8 mouse cellular contexts compared by ENCODE assay signal in the genomic region with DNA sequence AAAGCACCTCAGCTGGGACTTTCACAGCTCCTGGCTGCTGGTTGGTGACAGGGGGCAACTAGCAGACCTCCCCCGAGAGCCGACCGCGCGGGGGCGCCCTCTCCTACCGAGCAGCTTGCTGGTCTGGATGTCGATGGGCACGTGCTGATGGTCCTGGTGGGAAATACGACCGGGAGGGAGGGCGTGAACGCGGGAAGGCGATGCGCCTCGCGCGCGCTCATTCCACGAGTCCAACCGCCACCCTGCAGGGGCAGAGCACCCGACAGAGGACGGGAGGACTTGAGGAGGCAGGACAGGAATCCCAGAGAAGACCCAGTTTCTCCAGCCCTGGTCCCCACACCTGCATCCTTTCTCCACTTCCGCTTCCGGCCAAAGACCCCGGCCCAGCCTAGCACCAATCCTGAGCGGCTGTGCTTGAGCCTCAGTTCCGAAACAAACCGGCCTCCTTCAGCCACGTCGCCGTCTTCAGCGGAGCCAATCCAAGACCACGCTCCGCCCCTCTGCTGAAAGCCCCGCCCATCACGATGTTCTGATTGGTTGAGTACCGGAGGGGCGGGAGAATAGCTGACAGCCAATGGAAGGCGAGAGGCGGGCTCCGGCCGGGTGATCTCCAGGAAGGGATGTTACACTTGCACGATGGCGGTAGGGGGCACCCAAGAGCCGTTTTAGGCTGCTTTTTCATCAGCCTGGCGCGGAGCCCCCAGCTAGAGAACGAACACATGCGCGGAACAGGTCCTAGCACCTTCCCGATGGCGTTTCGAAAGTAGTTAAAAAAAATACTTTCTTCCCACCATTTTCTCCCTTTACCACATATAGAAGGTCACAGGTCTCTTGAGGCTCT. TPM values are rescaled to one million over a fixed set of nuclear protein-coding genes. Genes with fewer than 3 reads are reported as not detected.
A peak's percentile ranks its signal among the peaks of the same experiment; 100 is the strongest.
DNase-seq lines count a peak whose midpoint lies in the region; ATAC-seq and TF ChIP-seq lines count a peak whose summit lies in the region.

A gene (minus strand): TSS at position 453 of the 841 bp plus-strand sequence.

- WGBS in cerebellum, adult 2 months: under 1% methylated on average over 55 of the region's 55 CpGs
- WGBS in forebrain, postnatal 0 days: under 1% methylated on average over 55 of the region's 55 CpGs
- WGBS in lung, embryonic 15.5 days: under 1% methylated on average over 54 of the region's 55 CpGs

- TF ChIP-seq EP300 in MEL (IDR thresholded peaks at IDR 0.05; ENCODE audit: low read depth in 1 of 2, low read length in 2 of 2): peak in 1 of 2 experiments; percentile 13; a peak in 1 of 4 replicates

- H3K27ac ChIP-seq in MEL (ENCODE audit: control insufficient read depth, low read depth, low read length): peak within 1 kb of the TSS; percentile 81
- H3K27ac ChIP-seq in cerebellum, adult 2 months (ENCODE audit: insufficient read depth, low read length): peak within 1 kb of the TSS; percentile 40; the same call in 1 of the 2 replicates
- H3K27ac ChIP-seq in forebrain, postnatal 0 days (ENCODE audit: low read depth, low read length): peak within 1 kb of the TSS; percentile 74
- H3K27ac ChIP-seq in lung, embryonic 15.5 days: no peak within 1 kb of the TSS

- TF ChIP-seq RAD21 in MEL (IDR thresholded peaks at IDR 0.05; ENCODE audit: low read depth, low read length): peak; percentile 100

- ATAC-seq in forebrain, postnatal 0 days: peak; percentile 99
- ATAC-seq in lung, embryonic 15.5 days (ENCODE audit: borderline replicate concordance, extremely low read depth, low FRiP score, low TSS enrichment): peak; percentile 95

- peaks cover 4% of the 10 kb centered on the region for H3K79me2 ChIP-seq in MEL (ENCODE audit: control insufficient read depth, insufficient read depth, low read length, poor library complexity)

- TF ChIP-seq POLR2A in MEL (IDR thresholded peaks at IDR 0.05; ENCODE audit: control insufficient read depth in 1 of 2, insufficient read depth in 1 of 2, low read depth in 1 of 2, low read length in 2 of 2, poor library complexity in 1 of 2): peak; percentile 62 to 84
- TF ChIP-seq POLR2A in cerebellum, adult 2 months (IDR thresholded peaks at IDR 0.05; ENCODE audit: borderline replicate concordance, insufficient read depth, low read length): peak; percentile 73; the same call in 1 of the 2 replicates

- peak within 1 kb of the TSS; percentile 82 for H3K4me2 ChIP-seq in forebrain, postnatal 0 days (ENCODE audit: low read depth)
- H3K4me2 ChIP-seq in lung, embryonic 15.5 days: peak within 1 kb of the TSS; percentile 84

- peak within 1 kb of the TSS; percentile 75 for H3K9ac ChIP-seq in MEL (ENCODE audit: control insufficient read depth, low read depth, low read length, poor library complexity, severe bottlenecking)
- H3K9ac ChIP-seq in forebrain, postnatal 0 days: peak within 1 kb of the TSS; percentile 73
- peak within 1 kb of the TSS; percentile 46 for H3K9ac ChIP-seq in lung, embryonic 15.5 days

- peak; percentile 100 for DNase-seq in MEL (ENCODE audit: low read depth, low spot score)
- DNase-seq in cerebellum, adult 2 months: peak; percentile 98 to 100
- peak; percentile 99 for DNase-seq in forebrain, postnatal 0 days
- peak; percentile 99 for DNase-seq in heart, postnatal 4 days
- DNase-seq in layer of hippocampus, adult 8-10 months (ENCODE audit: low spot score in 2 of 2): peak; percentile 98 to 99
- peak; percentile 98 for DNase-seq in ovary, adult 18-20 months (ENCODE audit: low spot score)
- peak; percentile 99 for DNase-seq in thymus, postnatal 0 days (ENCODE audit: low spot score)

- H3K9me3 ChIP-seq in MEL (replicated peaks; ENCODE audit: insufficient read depth, low read length): no peaks in the 10 kb centered on the region
- no peaks in the 10 kb centered on the region for H3K9me3 ChIP-seq in forebrain, postnatal 0 days (ENCODE audit: low read length)
- no peaks in the 10 kb centered on the region for H3K9me3 ChIP-seq in lung, embryonic 15.5 days

- peaks cover 2 to 23% of the 10 kb centered on the region in 2 experiments; a peak in 3 of 4 replicates for H3K4me1 ChIP-seq in MEL (ENCODE audit: control insufficient read depth in 1 of 2, insufficient read depth in 2 of 2, low read length in 2 of 2)
- H3K4me1 ChIP-seq in cerebellum, adult 2 months (ENCODE audit: control insufficient read depth, insufficient read depth, low read length): no peaks in the 10 kb centered on the region
- H3K4me1 ChIP-seq in forebrain, postnatal 0 days (ENCODE audit: insufficient read depth): 0 out of 2 replicates have a peak, but pooled peaks cover 6% of the 10 kb centered on the region
- H3K4me1 ChIP-seq in lung, embryonic 15.5 days: peaks cover 12% of the 10 kb centered on the region

- H3K27me3 ChIP-seq in MEL (ENCODE audit: control insufficient read depth in 1 of 2, insufficient read depth in 2 of 2, low read length in 2 of 2): no peaks in the 10 kb centered on the region
- H3K27me3 ChIP-seq in cerebellum, adult 2 months (ENCODE audit: control insufficient read depth, insufficient read depth, low read length): no peaks in the 10 kb centered on the region
- no peaks in the 10 kb centered on the region for H3K27me3 ChIP-seq in forebrain, postnatal 0 days (ENCODE audit: insufficient read depth, low read length)
- H3K27me3 ChIP-seq in lung, embryonic 15.5 days: no peaks in the 10 kb centered on the region

- peak within 1 kb of the TSS; percentile 64 to 70 for H3K4me3 ChIP-seq in MEL (ENCODE audit: control insufficient read depth in 1 of 2, insufficient read depth in 1 of 2, low read depth in 2 of 2, low read length in 2 of 2)
- peak within 1 kb of the TSS; percentile 78 for H3K4me3 ChIP-seq in cerebellum, adult 2 months (replicated peaks; ENCODE audit: insufficient read depth, low read depth, low read length)
- H3K4me3 ChIP-seq in forebrain, postnatal 0 days (ENCODE audit: low read depth, low read length): peak within 1 kb of the TSS; percentile 69
- H3K4me3 ChIP-seq in lung, embryonic 15.5 days: peak within 1 kb of the TSS; percentile 49

- TF ChIP-seq CTCF in MEL (IDR thresholded peaks at IDR 0.05 in 2 of 3, conservative IDR thresholded peaks at IDR 0.05 in 1 of 3; ENCODE audit: control insufficient read depth in 1 of 3, insufficient read depth in 1 of 3, low read depth in 2 of 3, low read length in 3 of 3, poor library complexity in 1 of 3, severe bottlenecking in 1 of 3): peak; percentile 68 to 99 (median 93)
- TF ChIP-seq CTCF in cerebellum, adult 2 months (IDR thresholded peaks at IDR 0.05; ENCODE audit: borderline replicate concordance, insufficient read depth, low read depth, low read length): peak; percentile 81
- peak; percentile 90 for TF ChIP-seq CTCF in forebrain, postnatal 0 days (IDR thresholded peaks at IDR 0.05; ENCODE audit: low read depth)

- peaks cover 0 to 6% of the 10 kb centered on the region in 2 experiments; a peak in 2 of 4 replicates for H3K36me3 ChIP-seq in MEL (ENCODE audit: control insufficient read depth in 1 of 2, insufficient read depth in 2 of 2, low read length in 2 of 2)
- peaks cover 3% of the 10 kb centered on the region for H3K36me3 ChIP-seq in forebrain, postnatal 0 days (ENCODE audit: insufficient read depth)
- H3K36me3 ChIP-seq in lung, embryonic 15.5 days: peaks cover 6% of the 10 kb centered on the region

TF ChIP-seq in MEL, 35 proteins besides CTCF, POLR2A, EP300 and RAD21 (continues in another document):
- TF ChIP-seq ZKSCAN1 (IDR thresholded peaks at IDR 0.05; ENCODE audit: low read depth, low read length) (no peak), ZNF384 (IDR thresholded peaks at IDR 0.05; ENCODE audit: low read depth, low read length) (no peak), ETS1 (IDR thresholded peaks at IDR 0.05; ENCODE audit: low read depth, low read length) (0 out of 2 replicates have a peak, but pooled peaks have one; percentile 22), MYC (IDR thresholded peaks at IDR 0.05; ENCODE audit: low read depth, low read length) (peak; percentile 95), POLR2AphosphoS5 (IDR thresholded peaks at IDR 0.05; ENCODE audit: borderline replicate concordance, low read depth, low read length) (0 out of 2 replicates have a peak, but pooled peaks have one; percentile 42), NRF1 (IDR thresholded peaks at IDR 0.05; ENCODE audit: insufficient read depth, low read depth, low read length, poor library complexity, severe bottlenecking) (peak; percentile 69), TAL1 (IDR thresholded peaks at IDR 0.05; ENCODE audit: low read length) (no peak), GATA1 (IDR thresholded peaks at IDR 0.05; ENCODE audit: low read depth, low read length) (no peak), USF2 (IDR thresholded peaks at IDR 0.05; ENCODE audit: borderline replicate concordance in 1 of 2, insufficient read depth in 1 of 2, low read depth in 1 of 2, low read length in 2 of 2) (no peak), E2F4 (IDR thresholded peaks at IDR 0.05; ENCODE audit: borderline replicate concordance, low read depth, low read length) (peak; percentile 57; the same call in 1 of the 2 replicates), CHD1 (IDR thresholded peaks at IDR 0.05; ENCODE audit: low read depth, low read length) (0 out of 2 replicates have a peak, but pooled peaks have one; percentile 54), MYB (IDR thresholded peaks at IDR 0.05; ENCODE audit: low read depth, low read length) (no peak), TBP (IDR thresholded peaks at IDR 0.05; ENCODE audit: low read depth, low read length) (peak; percentile 53), ELF1 (IDR thresholded peaks at IDR 0.05; ENCODE audit: low read depth, low read length) (peak; percentile 93), RCOR1 (IDR thresholded peaks at IDR 0.05; ENCODE audit: low read depth, low read length) (0 out of 2 replicates have a peak, but pooled peaks have one; percentile 21), TCF12 (IDR thresholded peaks at IDR 0.05; ENCODE audit: low read depth, low read length) (0 out of 2 replicates have a peak, but pooled peaks have one; percentile 32), CHD2 (IDR thresholded peaks at IDR 0.05; ENCODE audit: low read length) (no peak), MAZ (IDR thresholded peaks at IDR 0.05; ENCODE audit: low read depth, low read length) (peak; percentile 81), HCFC1 (IDR thresholded peaks at IDR 0.05; ENCODE audit: low read depth, low read length) (peak; percentile 74)

RNA-seq across cellular contexts. Expression of the gene that starts here (rescaled TPM):
- 45.2 and 48.9 TPM in 2 replicates for total RNA-seq in MEL (2012; rRNA removed)
- 10 to 100 TPM in 1 of 2 experiments, not detected in 1; 55.4 TPM for polyA plus RNA-seq in MEL (2012; ENCODE audit: insufficient read depth in 1 of 2, insufficient read length in 2 of 2, low read depth in 1 of 2, low replicate concordance in 2 of 2, missing spikeins in 1 of 2)
- polyA plus RNA-seq in cerebellum, adult 2 months (2012; rRNA removed): 40.7 and 41.2 TPM in 2 replicates
- total RNA-seq in forebrain, postnatal 0 days (2014; rRNA removed): 54.9 and 57.7 TPM in 2 replicates
- 86.4 and 88.8 TPM in 2 replicates for polyA plus RNA-seq in forebrain, postnatal 0 days (2015; fragmentation: Nextera tagmentation; extraction: Ambion mirVana)
- total RNA-seq in heart, postnatal 4 days (2021): 10 to 100 TPM; 34.6 to 35.6 TPM
- 10 to 100 TPM; 33.9 to 49.1 (median 44.8) TPM for total RNA-seq in layer of hippocampus, adult 8-10 months (2022)
- 65.8 and 67.2 TPM in 2 replicates for polyA plus RNA-seq in lung, embryonic 15.5 days (2015; fragmentation: Nextera tagmentation; extraction: Ambion mirVana)
- polyA plus RNA-seq in thymus, postnatal 0 days (2015; fragmentation: Nextera tagmentation; extraction: Ambion mirVana): 105 and 116 TPM in 2 replicates
